Mouse (Mus musculus): ENCODE data around the gene Sirpb1a. TPM values are rescaled to one million over a fixed set of nuclear protein-coding genes. Genes with fewer than 3 reads are reported as not detected.
"Not testable (repeated sequence)": the region's sequence is repeated elsewhere in the genome, so short reads cannot be mapped to it uniquely, and the experiment has no call there.

The Sirpb1a gene
- total and polyA plus RNA-seq, 3 experiments = not detected

- no peak for DNase-seq (ENCODE audit: extremely low read depth)
- Histone ChIP-seq H3K9ac (ENCODE audit: insufficient read depth, low read depth) (no peak overlapping the region), H3K27me3 (replicated peaks) (no peaks in the 10 kb centered on the region), H3K36me3 (replicated peaks in 1 of 2; ENCODE audit: control insufficient read depth in 1 of 2, insufficient read depth in 1 of 2, low read length in 1 of 2) (no peaks in the 10 kb centered on the region), H3K79me2 (replicated peaks; ENCODE audit: control insufficient read depth, extremely low read depth, insufficient read depth, poor library complexity, severe bottlenecking) (no peaks in the 10 kb centered on the region), H3K4me1 (ENCODE audit: control insufficient read depth in 1 of 2, insufficient read depth in 2 of 2) (no peaks in the 10 kb centered on the region), H3K9me3 (replicated peaks; ENCODE audit: low read length) (no peaks in the 10 kb centered on the region), H3K27ac (ENCODE audit: insufficient read depth, low read depth) (no peak overlapping the region), H3K4me2 (ENCODE audit: insufficient read depth, low read depth, poor library complexity, severe bottlenecking) (no peak overlapping the region), H3K4me3 (replicated peaks in 1 of 3; ENCODE audit: low read depth in 2 of 3, low read length in 2 of 3, poor library complexity in 1 of 3) (no peak overlapping the region)
- TF ChIP-seq IRF4 (IDR thresholded peaks at IDR 0.05; ENCODE audit: low read depth, low read length) (no peak), UBTF (IDR thresholded peaks at IDR 0.05; ENCODE audit: low read depth, low read length) (no peak), SMC3 (IDR thresholded peaks at IDR 0.05; ENCODE audit: low read depth, low read length) (no peak), BHLHE40 (IDR thresholded peaks at IDR 0.05; ENCODE audit: low read depth, low read length) (no peak), CHD1 (IDR thresholded peaks at IDR 0.05; ENCODE audit: low read depth, low read length) (no peak), MEF2A (IDR thresholded peaks at IDR 0.05; ENCODE audit: borderline replicate concordance, low read depth, low read length) (no peak), ETS1 (conservative IDR thresholded peaks at IDR 0.05; ENCODE audit: low read depth, low read length) (no peak), E2F4 (IDR thresholded peaks at IDR 0.05; ENCODE audit: insufficient replicate concordance, low read depth, low read length) (no peak)
- dilution Hi-C loops (cut with MboI; ENCODE audit: extremely low pct_ligation_motif_present, extremely low pct_unique_long_range_greater_than_20kb, low sequenced_read_pairs) = no loop called here
- in situ Hi-C loops (cut with MboI; ENCODE audit: low pct_ligation_motif_present, low pct_unique_long_range_greater_than_20kb, low sequenced_read_pairs) = no loop called here
These were observed 1.6 kb upstream of the Sirpb1a start for GRCm38 (mm10) chr3:15427917-15428316.

GRCm38 (mm10) chr3:15355690-15356089, 70.6 kb downstream of the Sirpb1a start:
- H3K27me3 ChIP-seq (replicated peaks); H3K4me2 ChIP-seq (ENCODE audit: insufficient read depth, low read depth, poor library complexity, severe bottlenecking); H3K79me2 ChIP-seq (replicated peaks; ENCODE audit: control insufficient read depth, extremely low read depth, insufficient read depth, poor library complexity, severe bottlenecking); H3K36me3 ChIP-seq (replicated peaks in 1 of 2; ENCODE audit: control insufficient read depth in 1 of 2, insufficient read depth in 1 of 2, low read length in 1 of 2); dilution Hi-C loops (cut with MboI; ENCODE audit: extremely low pct_ligation_motif_present, extremely low pct_unique_long_range_greater_than_20kb, low sequenced_read_pairs); in situ Hi-C loops (cut with MboI; ENCODE audit: low pct_ligation_motif_present, low pct_unique_long_range_greater_than_20kb, low sequenced_read_pairs); H3K4me3 ChIP-seq (replicated peaks in 1 of 3; ENCODE audit: low read depth in 2 of 3, low read length in 2 of 3, poor library complexity in 1 of 3); H3K27ac ChIP-seq (ENCODE audit: insufficient read depth, low read depth); DNase-seq (ENCODE audit: extremely low read depth); H3K9me3 ChIP-seq (replicated peaks; ENCODE audit: low read length); H3K9ac ChIP-seq (ENCODE audit: insufficient read depth, low read depth); H3K4me1 ChIP-seq (ENCODE audit: control insufficient read depth in 1 of 2, insufficient read depth in 2 of 2): not testable (repeated sequence)

- H3K27ac ChIP-seq (ENCODE audit: insufficient read depth, low read depth); H3K4me3 ChIP-seq (replicated peaks in 1 of 3; ENCODE audit: low read depth in 2 of 3, low read length in 2 of 3, poor library complexity in 1 of 3); dilution Hi-C loops (cut with MboI; ENCODE audit: extremely low pct_ligation_motif_present, extremely low pct_unique_long_range_greater_than_20kb, low sequenced_read_pairs); H3K4me2 ChIP-seq (ENCODE audit: insufficient read depth, low read depth, poor library complexity, severe bottlenecking); DNase-seq (ENCODE audit: extremely low read depth); H3K27me3 ChIP-seq (replicated peaks); H3K9ac ChIP-seq (ENCODE audit: insufficient read depth, low read depth); in situ Hi-C loops (cut with MboI; ENCODE audit: low pct_ligation_motif_present, low pct_unique_long_range_greater_than_20kb, low sequenced_read_pairs); H3K9me3 ChIP-seq (replicated peaks; ENCODE audit: low read length); H3K79me2 ChIP-seq (replicated peaks; ENCODE audit: control insufficient read depth, extremely low read depth, insufficient read depth, poor library complexity, severe bottlenecking); H3K36me3 ChIP-seq (replicated peaks in 1 of 2; ENCODE audit: control insufficient read depth in 1 of 2, insufficient read depth in 1 of 2, low read length in 1 of 2); H3K4me1 ChIP-seq (ENCODE audit: control insufficient read depth in 1 of 2, insufficient read depth in 2 of 2): not testable (repeated sequence)
These were observed 76.0 kb downstream of the Sirpb1a start for GRCm38 (mm10) chr3:15350318-15350717.

- H3K79me2 ChIP-seq (replicated peaks; ENCODE audit: control insufficient read depth, extremely low read depth, insufficient read depth, poor library complexity, severe bottlenecking); H3K27ac ChIP-seq (ENCODE audit: insufficient read depth, low read depth); H3K4me1 ChIP-seq (ENCODE audit: control insufficient read depth in 1 of 2, insufficient read depth in 2 of 2); H3K9ac ChIP-seq (ENCODE audit: insufficient read depth, low read depth); H3K4me2 ChIP-seq (ENCODE audit: insufficient read depth, low read depth, poor library complexity, severe bottlenecking); H3K36me3 ChIP-seq (replicated peaks in 1 of 2; ENCODE audit: control insufficient read depth in 1 of 2, insufficient read depth in 1 of 2, low read length in 1 of 2); dilution Hi-C loops (cut with MboI; ENCODE audit: extremely low pct_ligation_motif_present, extremely low pct_unique_long_range_greater_than_20kb, low sequenced_read_pairs); in situ Hi-C loops (cut with MboI; ENCODE audit: low pct_ligation_motif_present, low pct_unique_long_range_greater_than_20kb, low sequenced_read_pairs); DNase-seq (ENCODE audit: extremely low read depth); H3K4me3 ChIP-seq (replicated peaks in 1 of 3; ENCODE audit: low read depth in 2 of 3, low read length in 2 of 3, poor library complexity in 1 of 3); H3K9me3 ChIP-seq (replicated peaks; ENCODE audit: low read length); H3K27me3 ChIP-seq (replicated peaks): not testable (repeated sequence)
These were observed 80.7 kb downstream of the Sirpb1a start for GRCm38 (mm10) chr3:15345606-15346005.
